Mouse (Mus musculus): Measurements from ENCODE around the gene Ppm1h. TPM values are rescaled to one million over a fixed set of nuclear protein-coding genes. Genes with fewer than 3 reads are reported as not detected.
A peak's percentile ranks its signal among the peaks of the same experiment; 100 is the strongest.

Gene Ppm1h
- polyA plus RNA-seq, 1 experiment from 2014 or later = 19.8 TPM

DNA sequence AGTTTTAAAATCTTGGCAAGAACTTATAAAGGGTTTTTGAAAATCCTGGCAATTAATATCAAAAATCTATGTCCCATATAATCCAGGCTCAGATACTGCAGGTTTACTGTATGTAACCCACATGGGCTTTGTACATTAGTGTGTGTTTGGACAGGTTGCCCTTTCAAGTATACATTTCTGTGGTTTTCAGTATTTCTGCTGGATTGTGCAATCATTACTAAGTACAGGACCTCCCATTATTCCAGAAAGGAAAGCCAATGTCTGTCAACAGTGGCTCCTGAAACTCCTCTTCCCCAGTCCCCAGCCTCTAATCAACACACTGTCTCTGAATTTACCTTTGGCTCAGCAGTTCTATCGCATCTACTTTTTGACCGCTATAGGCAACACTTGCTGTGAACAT lies 66.4 kb downstream of the Ppm1h start:
- Histone ChIP-seq H3K36me3 (ENCODE audit: control insufficient read depth, insufficient read depth, low read length) (no peaks in the 10 kb centered on the region), H3K27ac (replicated peaks; ENCODE audit: low read depth, low read length) (no peak overlapping the region), H3K4me3 (replicated peaks; ENCODE audit: low read depth, low read length) (no peak overlapping the region), H3K9me3 (ENCODE audit: control insufficient read depth, low read length) (no peaks in the 10 kb centered on the region), H3K4me1 (ENCODE audit: control insufficient read depth, insufficient read depth, low read length) (0 out of 2 replicates have a peak, but pooled peaks cover 4% of the 10 kb centered on the region), H3K4me2 (ENCODE audit: low read length) (no peak overlapping the region), H3K9ac (replicated peaks; ENCODE audit: low read length) (no peak overlapping the region), H3K27me3 (ENCODE audit: control insufficient read depth, insufficient read depth, low read length) (no peaks in the 10 kb centered on the region)
- 99% methylated on average over 2 of the region's 2 CpGs for WGBS
- ATAC-seq (ENCODE audit: low FRiP score, low TSS enrichment) (no peak), DNase-seq (no peak)

DNA sequence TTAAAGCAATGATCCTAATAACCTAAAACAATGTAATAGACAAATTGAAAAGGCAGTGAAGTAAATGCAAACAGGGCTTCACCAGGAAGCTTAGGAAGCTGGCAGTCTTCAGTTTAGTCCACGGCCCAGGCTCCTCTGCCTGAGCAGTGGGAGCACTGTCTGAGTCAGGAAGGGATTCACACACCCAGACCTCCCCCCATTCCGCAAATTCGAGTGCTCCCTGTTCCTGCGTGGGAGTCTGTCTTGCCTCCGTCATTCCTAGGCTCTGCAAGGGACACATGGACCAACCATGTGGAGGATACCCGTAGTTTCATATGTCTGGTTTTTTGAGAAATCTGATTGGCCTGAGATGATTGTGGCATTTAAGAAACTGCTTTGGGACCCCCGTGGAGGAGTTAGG lies 67.6 kb downstream of the Ppm1h start:
- H3K27ac ChIP-seq (replicated peaks; ENCODE audit: low read depth, low read length) = no peak overlapping the region
- no peaks in the 10 kb centered on the region for H3K36me3 ChIP-seq (ENCODE audit: control insufficient read depth, insufficient read depth, low read length)
- ATAC-seq (ENCODE audit: low FRiP score, low TSS enrichment) (no peak), DNase-seq (no peak)
- H3K4me3 ChIP-seq (replicated peaks; ENCODE audit: low read depth, low read length) = no peak overlapping the region
- 81% methylated on average over 7 of the region's 7 CpGs for WGBS
- H3K4me1 ChIP-seq (ENCODE audit: control insufficient read depth, insufficient read depth, low read length) = 0 out of 2 replicates have a peak, but pooled peaks cover under 1% of the 10 kb centered on the region
- no peaks in the 10 kb centered on the region for H3K27me3 ChIP-seq (ENCODE audit: control insufficient read depth, insufficient read depth, low read length)
- no peak overlapping the region for H3K9ac ChIP-seq (replicated peaks; ENCODE audit: low read length)
- H3K9me3 ChIP-seq (ENCODE audit: control insufficient read depth, low read length) = no peaks in the 10 kb centered on the region
- no peak overlapping the region for H3K4me2 ChIP-seq (ENCODE audit: low read length)

DNA sequence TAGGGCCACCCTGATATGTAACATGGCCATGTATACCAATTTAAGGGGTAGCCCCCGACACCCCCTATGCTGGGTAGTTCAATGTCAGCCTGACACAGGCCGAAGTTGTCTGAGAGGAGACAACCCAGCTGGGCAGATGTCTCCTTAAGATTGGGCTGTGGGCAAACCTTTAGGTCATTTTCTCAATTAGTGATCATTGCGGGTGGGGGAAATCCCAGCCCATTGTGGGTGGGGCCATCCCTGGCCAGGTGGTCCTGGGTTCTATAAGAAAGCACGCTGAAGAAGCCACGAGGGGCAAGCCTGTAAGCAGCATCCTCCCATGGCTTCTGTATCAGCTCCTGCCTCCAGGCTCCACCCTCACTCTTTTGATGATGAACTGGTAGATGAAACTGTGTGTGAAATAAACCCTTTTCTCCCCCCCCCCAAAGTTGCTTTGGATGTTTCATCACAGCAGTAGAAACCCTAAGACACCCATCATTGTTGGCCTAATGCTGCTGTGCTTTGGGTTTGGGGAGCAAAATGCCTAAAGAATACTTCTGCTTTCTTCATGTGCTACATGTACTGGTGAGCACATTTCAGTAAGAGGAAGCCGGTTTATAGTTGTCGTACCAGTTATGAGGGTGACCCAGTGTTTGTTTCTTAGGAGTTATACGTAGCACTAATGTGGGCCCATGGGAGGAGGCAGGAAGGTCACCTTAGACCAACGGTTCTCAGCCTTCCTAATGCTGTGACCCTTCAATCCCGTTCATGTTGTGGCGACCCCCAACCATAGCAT lies 68.8 kb downstream of the Ppm1h start:
- H3K4me2 ChIP-seq (ENCODE audit: low read length) = no peak overlapping the region
- no peak for DNase-seq
- H3K4me1 ChIP-seq (ENCODE audit: control insufficient read depth, insufficient read depth, low read length) = no peaks in the 10 kb centered on the region
- no peak overlapping the region for H3K27ac ChIP-seq (replicated peaks; ENCODE audit: low read depth, low read length)
- no peak overlapping the region for H3K9ac ChIP-seq (replicated peaks; ENCODE audit: low read length)
- no peak for ATAC-seq (ENCODE audit: low FRiP score, low TSS enrichment)
- H3K36me3 ChIP-seq (ENCODE audit: control insufficient read depth, insufficient read depth, low read length) = no peaks in the 10 kb centered on the region
- H3K9me3 ChIP-seq (ENCODE audit: control insufficient read depth, low read length) = no peaks in the 10 kb centered on the region
- H3K27me3 ChIP-seq (ENCODE audit: control insufficient read depth, insufficient read depth, low read length) = no peaks in the 10 kb centered on the region
- H3K4me3 ChIP-seq (replicated peaks; ENCODE audit: low read depth, low read length) = no peak overlapping the region
- 93% methylated on average over 11 of the region's 11 CpGs for WGBS

DNA sequence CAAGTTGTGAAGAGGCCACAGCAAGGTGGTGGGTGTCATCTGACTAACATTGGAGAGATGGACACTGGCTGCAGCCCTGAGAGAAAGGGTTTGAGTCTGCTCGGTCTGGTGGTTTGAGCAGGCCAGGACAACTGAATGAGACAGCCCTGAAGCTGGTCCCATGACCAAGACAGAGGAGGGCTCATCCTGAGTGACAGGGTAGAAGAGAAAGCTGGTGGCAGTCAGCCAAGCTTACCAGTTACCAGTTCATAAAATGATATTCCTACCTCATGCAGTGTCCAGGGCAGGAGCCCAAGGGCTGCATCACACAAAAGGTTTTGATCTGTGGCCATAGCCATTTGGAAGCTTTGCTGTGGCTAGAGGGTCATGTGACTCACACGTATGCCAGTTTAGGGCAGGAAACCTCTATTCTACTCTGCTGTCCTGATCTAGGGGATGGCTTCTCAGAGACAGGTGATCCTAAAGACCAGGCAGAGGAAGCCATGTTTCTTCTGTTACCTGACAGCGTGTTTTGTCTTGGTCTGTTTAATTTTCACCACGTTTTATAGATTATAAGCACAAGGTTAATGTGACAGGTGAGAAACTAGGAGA lies 69.9 kb downstream of the Ppm1h start:
- Histone ChIP-seq H3K4me1 (ENCODE audit: control insufficient read depth, insufficient read depth, low read length) (peaks cover 7% of the 10 kb centered on the region; the same call in 1 of the 2 replicates), H3K9me3 (ENCODE audit: control insufficient read depth, low read length) (no peaks in the 10 kb centered on the region), H3K4me2 (ENCODE audit: low read length) (no peak overlapping the region), H3K36me3 (ENCODE audit: control insufficient read depth, insufficient read depth, low read length) (no peaks in the 10 kb centered on the region), H3K4me3 (replicated peaks; ENCODE audit: low read depth, low read length) (no peak overlapping the region), H3K27ac (replicated peaks; ENCODE audit: low read depth, low read length) (no peak overlapping the region), H3K9ac (replicated peaks; ENCODE audit: low read length) (no peak overlapping the region), H3K27me3 (ENCODE audit: control insufficient read depth, insufficient read depth, low read length) (no peaks in the 10 kb centered on the region)
- 83% methylated on average over 4 of the region's 4 CpGs for WGBS
- 0 out of 2 replicates have a peak, but pooled peaks have one; percentile 11 for ATAC-seq (ENCODE audit: low FRiP score, low TSS enrichment)
- peak; percentile 26 for DNase-seq

DNA sequence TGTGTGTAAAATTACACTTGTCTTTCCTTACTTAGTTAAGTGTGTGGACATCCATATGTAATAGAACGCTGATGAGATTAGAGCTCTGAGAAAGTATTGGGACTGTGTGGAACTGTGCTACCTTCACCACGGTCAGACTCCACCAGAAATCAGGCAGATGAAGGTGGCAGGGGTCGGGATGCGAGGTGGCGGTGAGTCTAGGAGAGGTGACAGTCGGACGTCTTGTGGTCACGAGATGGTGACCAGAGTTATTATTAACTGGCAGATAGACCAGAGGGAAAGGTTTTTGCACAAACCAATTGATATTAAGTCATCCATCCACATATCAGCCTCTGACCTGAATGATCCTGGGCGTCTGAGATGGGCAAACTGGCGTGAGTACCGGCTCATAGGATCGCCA lies 70.5 kb downstream of the Ppm1h start:
- no peaks in the 10 kb centered on the region for H3K9me3 ChIP-seq (ENCODE audit: control insufficient read depth, low read length)
- ATAC-seq (ENCODE audit: low FRiP score, low TSS enrichment) (no peak), DNase-seq (no peak)
- H3K27ac ChIP-seq (replicated peaks; ENCODE audit: low read depth, low read length) = no peak overlapping the region
- H3K4me1 ChIP-seq (ENCODE audit: control insufficient read depth, insufficient read depth, low read length) = peaks cover 11% of the 10 kb centered on the region; the same call in 1 of the 2 replicates
- whole genome bisulfite sequencing = 92% methylated on average over 12 of the region's 12 CpGs
- no peaks in the 10 kb centered on the region for H3K36me3 ChIP-seq (ENCODE audit: control insufficient read depth, insufficient read depth, low read length)
- no peaks in the 10 kb centered on the region for H3K27me3 ChIP-seq (ENCODE audit: control insufficient read depth, insufficient read depth, low read length)
- H3K4me2 ChIP-seq (ENCODE audit: low read length) = no peak overlapping the region
- H3K4me3 ChIP-seq (replicated peaks; ENCODE audit: low read depth, low read length) = no peak overlapping the region
- no peak overlapping the region for H3K9ac ChIP-seq (replicated peaks; ENCODE audit: low read length)

DNA sequence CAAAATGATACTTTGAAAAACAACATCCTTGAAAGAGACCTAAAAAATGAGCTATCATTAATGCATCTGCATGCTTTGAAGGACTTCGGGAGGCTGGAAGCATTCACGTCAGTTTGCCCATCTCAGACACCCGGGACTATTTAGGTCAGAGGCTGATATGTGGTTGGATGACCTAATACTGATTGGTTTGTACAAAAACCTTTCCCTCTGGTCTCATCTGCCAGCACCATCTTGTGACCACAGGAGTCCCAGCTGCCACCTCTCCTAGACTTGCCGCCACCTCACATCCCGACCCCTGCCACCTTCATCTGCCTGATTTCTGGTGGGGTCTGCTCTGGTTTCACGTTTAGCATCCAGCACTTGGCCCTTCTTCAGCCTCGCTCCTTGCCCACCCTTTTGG lies 71.3 kb downstream of the Ppm1h start:
- no peaks in the 10 kb centered on the region for H3K36me3 ChIP-seq (ENCODE audit: control insufficient read depth, insufficient read depth, low read length)
- no peak for ATAC-seq (ENCODE audit: low FRiP score, low TSS enrichment)

DNA sequence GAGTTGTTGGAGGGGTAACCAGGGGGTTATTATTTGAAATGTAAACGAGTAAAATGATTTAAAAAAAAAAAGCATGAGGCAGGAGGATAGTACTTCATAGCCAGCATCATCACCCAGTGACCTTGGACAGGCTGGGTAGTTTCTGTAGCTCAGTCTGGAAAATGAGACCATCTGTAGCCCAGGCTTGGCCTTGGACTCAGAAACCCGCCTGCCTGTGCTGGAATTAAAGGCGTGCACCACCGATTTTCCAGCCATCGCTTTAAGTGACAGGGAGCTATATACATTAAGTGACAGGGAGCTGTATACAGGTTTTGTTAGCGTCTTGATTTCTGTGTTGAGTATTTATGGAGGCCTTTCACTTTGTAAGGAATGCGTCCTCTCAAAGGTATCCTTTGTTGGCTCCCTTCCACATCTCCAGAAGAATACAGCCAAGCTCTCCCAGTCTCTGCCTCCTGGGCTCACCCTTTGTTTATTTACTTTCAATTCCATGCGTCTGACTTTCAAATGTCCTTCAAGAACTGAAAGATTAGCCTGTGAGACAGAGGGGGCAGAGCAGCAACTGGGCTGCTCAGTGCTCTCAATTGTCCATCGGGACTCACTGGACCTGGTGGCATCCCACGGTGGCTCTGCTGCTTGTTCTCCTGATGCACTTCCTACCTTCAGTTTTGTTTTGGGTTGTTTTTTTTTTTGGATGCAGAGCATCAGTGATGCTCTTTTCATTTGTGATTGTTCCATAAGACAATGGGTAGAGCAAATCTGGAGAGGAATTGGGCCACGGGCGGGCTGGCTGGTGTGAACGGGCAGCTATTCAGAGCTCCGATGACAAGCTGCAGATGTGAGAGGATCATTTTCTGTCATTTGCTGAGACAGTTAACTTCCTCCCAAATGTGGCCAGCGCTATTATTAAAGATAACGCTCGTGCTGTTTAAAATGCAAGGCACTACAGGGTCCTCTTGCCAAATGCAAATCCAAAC lies 74.7 kb downstream of the Ppm1h start:
- ATAC-seq (ENCODE audit: low FRiP score, low TSS enrichment) = no peak
- 23% methylated on average over 17 of the region's 17 CpGs for WGBS
- Histone ChIP-seq H3K4me3 (replicated peaks; ENCODE audit: low read depth, low read length) (no peak overlapping the region), H3K4me2 (ENCODE audit: low read length) (peak overlapping the region; percentile 15; the same call in 1 of the 2 replicates), H3K9ac (replicated peaks; ENCODE audit: low read length) (no peak overlapping the region; the same call in 1 of the 2 replicates), H3K9me3 (ENCODE audit: control insufficient read depth, low read length) (no peaks in the 10 kb centered on the region), H3K27ac (replicated peaks; ENCODE audit: low read depth, low read length) (no peak overlapping the region), H3K27me3 (ENCODE audit: control insufficient read depth, insufficient read depth, low read length) (no peaks in the 10 kb centered on the region), H3K36me3 (ENCODE audit: control insufficient read depth, insufficient read depth, low read length) (no peaks in the 10 kb centered on the region), H3K4me1 (ENCODE audit: control insufficient read depth, insufficient read depth, low read length) (peaks cover 11% of the 10 kb centered on the region; the same call in 1 of the 2 replicates)
- peak; percentile 19 for DNase-seq

More for the DNA sequence above, 71.3 kb downstream of the Ppm1h start:
- Histone ChIP-seq H3K9ac (replicated peaks; ENCODE audit: low read length) (no peak overlapping the region), H3K4me3 (replicated peaks; ENCODE audit: low read depth, low read length) (no peak overlapping the region), H3K9me3 (ENCODE audit: control insufficient read depth, low read length) (no peaks in the 10 kb centered on the region), H3K27ac (replicated peaks; ENCODE audit: low read depth, low read length) (no peak overlapping the region), H3K27me3 (ENCODE audit: control insufficient read depth, insufficient read depth, low read length) (no peaks in the 10 kb centered on the region), H3K4me1 (ENCODE audit: control insufficient read depth, insufficient read depth, low read length) (peaks cover 11% of the 10 kb centered on the region; the same call in 1 of the 2 replicates), H3K4me2 (ENCODE audit: low read length) (no peak overlapping the region)
- DNase-seq = no peak
- WGBS = 90% methylated on average over 7 of the region's 7 CpGs

DNA sequence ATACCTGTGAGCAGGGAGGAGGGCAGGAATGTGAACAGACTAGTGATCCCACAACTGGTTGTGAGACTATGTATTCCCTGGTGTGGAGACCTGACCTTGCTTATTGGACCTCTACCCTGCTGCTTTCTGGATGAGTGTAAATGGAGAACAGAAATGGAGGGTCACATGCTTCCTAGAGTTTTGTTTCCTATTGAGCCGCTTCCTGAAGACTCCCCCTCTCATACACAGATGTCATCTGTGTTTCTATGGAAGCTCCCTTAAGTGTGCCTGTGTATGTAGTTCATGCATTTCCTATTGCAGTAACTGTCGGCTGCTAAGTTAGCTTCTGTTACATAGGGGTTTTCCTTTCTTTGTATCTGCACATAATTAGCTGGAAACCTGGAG lies 75.4 kb downstream of the Ppm1h start:
- ATAC-seq (ENCODE audit: low FRiP score, low TSS enrichment) (no peak), DNase-seq (no peak)
- 59% methylated on average over 2 of the region's 2 CpGs for WGBS

More for the DNA sequence above, 75.4 kb downstream of the Ppm1h start:
- Histone ChIP-seq H3K4me3 (replicated peaks; ENCODE audit: low read depth, low read length) (no peak overlapping the region), H3K27me3 (ENCODE audit: control insufficient read depth, insufficient read depth, low read length) (no peaks in the 10 kb centered on the region), H3K9me3 (ENCODE audit: control insufficient read depth, low read length) (no peaks in the 10 kb centered on the region), H3K4me1 (ENCODE audit: control insufficient read depth, insufficient read depth, low read length) (peaks cover 11% of the 10 kb centered on the region; the same call in 1 of the 2 replicates), H3K36me3 (ENCODE audit: control insufficient read depth, insufficient read depth, low read length) (no peaks in the 10 kb centered on the region), H3K9ac (replicated peaks; ENCODE audit: low read length) (no peak overlapping the region), H3K27ac (replicated peaks; ENCODE audit: low read depth, low read length) (no peak overlapping the region), H3K4me2 (ENCODE audit: low read length) (no peak overlapping the region)
